Mouse (Mus musculus): ENCODE data around the gene Tigar.

GRCm38 (mm10) chr6:127104396-127105029 is 4.8 kb downstream of the Tigar start:
- no peak for TF ChIP-seq CTCF (IDR thresholded peaks at IDR 0.05; ENCODE audit: extremely low read depth, insufficient read length, insufficient replicate concordance, low read depth, low read length)
- no peak for TF ChIP-seq POLR2A (IDR thresholded peaks at IDR 0.05; ENCODE audit: low read depth, low read length)

Data from small intestine, adult 2 months (tissue).